Mouse (Mus musculus): ENCODE measurements around the gene E030018B13Rik. TPM values are rescaled to one million over a fixed set of nuclear protein-coding genes. Genes with fewer than 3 reads are reported as not detected.

Gene E030018B13Rik
- total and polyA plus RNA-seq, 3 experiments = 0.07 TPM; not detected in 2

DNA sequence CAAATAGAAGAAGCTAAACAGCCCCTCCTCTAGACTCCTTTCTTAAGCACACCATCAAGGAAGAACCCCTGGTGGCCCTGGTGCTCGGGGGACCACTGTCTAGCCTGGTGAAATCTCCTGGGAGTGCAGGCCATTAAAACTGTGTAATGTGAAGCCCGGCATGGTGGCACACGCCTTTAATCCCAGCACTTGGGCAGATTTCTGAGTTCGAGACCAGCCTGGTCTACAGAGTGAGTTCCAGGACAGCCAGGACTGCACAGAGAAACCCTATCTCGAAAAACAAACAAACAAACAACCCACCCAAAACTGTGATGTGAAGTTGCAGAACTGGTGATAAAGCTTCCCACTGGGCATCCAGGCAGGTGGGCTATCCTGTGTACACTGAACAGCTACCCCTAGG lies 47.0 kb downstream of the E030018B13Rik start:
- H3K9me3 ChIP-seq (replicated peaks; ENCODE audit: insufficient read depth, low read length) = no peaks in the 10 kb centered on the region
- no peak for DNase-seq (ENCODE audit: low read depth, low spot score)
- no peaks in the 10 kb centered on the region for H3K79me2 ChIP-seq (ENCODE audit: control insufficient read depth, insufficient read depth, low read length, poor library complexity)
- TF ChIP-seq POLR2AphosphoS5 (IDR thresholded peaks at IDR 0.05; ENCODE audit: borderline replicate concordance, low read depth, low read length) (no peak), MYC (IDR thresholded peaks at IDR 0.05; ENCODE audit: low read depth, low read length) (no peak), SIN3A (IDR thresholded peaks at IDR 0.05; ENCODE audit: low read length) (no peak), GATA1 (IDR thresholded peaks at IDR 0.05; ENCODE audit: low read depth, low read length) (no peak), RAD21 (IDR thresholded peaks at IDR 0.05; ENCODE audit: low read depth, low read length) (no peak)
- H3K36me3 ChIP-seq (ENCODE audit: control insufficient read depth in 1 of 2, insufficient read depth in 2 of 2, low read length in 2 of 2) = no peaks in the 10 kb centered on the region
- H3K9ac ChIP-seq (ENCODE audit: control insufficient read depth, low read depth, low read length, poor library complexity, severe bottlenecking) = no peak overlapping the region
- 0 out of 4 replicates have a peak, but pooled peaks cover 0 to 3% of the 10 kb centered on the region in 2 experiments for H3K4me1 ChIP-seq (ENCODE audit: control insufficient read depth in 1 of 2, insufficient read depth in 2 of 2, low read length in 2 of 2)
- no peaks in the 10 kb centered on the region for H3K27me3 ChIP-seq (ENCODE audit: control insufficient read depth in 1 of 2, insufficient read depth in 2 of 2, low read length in 2 of 2)
- H3K27ac ChIP-seq (ENCODE audit: control insufficient read depth, low read depth, low read length) = no peak overlapping the region
- no peak overlapping the region for H3K4me3 ChIP-seq (ENCODE audit: control insufficient read depth in 1 of 2, insufficient read depth in 1 of 2, low read depth in 2 of 2, low read length in 2 of 2)

GRCm38 (mm10) chr7:63964121-63964520 lies 47.5 kb downstream of the E030018B13Rik start:
- Histone ChIP-seq H3K27ac (ENCODE audit: control insufficient read depth, low read depth, low read length) (no peak overlapping the region), H3K4me1 (ENCODE audit: control insufficient read depth in 1 of 2, insufficient read depth in 2 of 2, low read length in 2 of 2) (0 out of 4 replicates have a peak, but pooled peaks cover 0 to 3% of the 10 kb centered on the region in 2 experiments), H3K27me3 (ENCODE audit: control insufficient read depth in 1 of 2, insufficient read depth in 2 of 2, low read length in 2 of 2) (no peaks in the 10 kb centered on the region), H3K79me2 (ENCODE audit: control insufficient read depth, insufficient read depth, low read length, poor library complexity) (no peaks in the 10 kb centered on the region), H3K4me3 (ENCODE audit: control insufficient read depth in 1 of 2, insufficient read depth in 1 of 2, low read depth in 2 of 2, low read length in 2 of 2) (no peak overlapping the region), H3K9me3 (replicated peaks; ENCODE audit: insufficient read depth, low read length) (no peaks in the 10 kb centered on the region), H3K9ac (ENCODE audit: control insufficient read depth, low read depth, low read length, poor library complexity, severe bottlenecking) (no peak overlapping the region), H3K36me3 (ENCODE audit: control insufficient read depth in 1 of 2, insufficient read depth in 2 of 2, low read length in 2 of 2) (no peaks in the 10 kb centered on the region)
- TF ChIP-seq SMC3 (IDR thresholded peaks at IDR 0.05; ENCODE audit: low read depth, low read length) = peak; percentile 18; the same call in 1 of the 2 replicates
- TF ChIP-seq ETS1 (IDR thresholded peaks at IDR 0.05; ENCODE audit: low read depth, low read length) = no peak
- DNase-seq (ENCODE audit: low read depth, low spot score) = no peak

- 0 out of 4 replicates have a peak, but pooled peaks cover 0 to 3% of the 10 kb centered on the region in 2 experiments for H3K4me1 ChIP-seq (ENCODE audit: control insufficient read depth in 1 of 2, insufficient read depth in 2 of 2, low read length in 2 of 2)
These were observed 48.5 kb downstream of the E030018B13Rik start for GRCm38 (mm10) chr7:63965135-63965534.

More at GRCm38 (mm10) chr7:63965135-63965534, 48.5 kb downstream of the E030018B13Rik start:
- Histone ChIP-seq H3K9ac (ENCODE audit: control insufficient read depth, low read depth, low read length, poor library complexity, severe bottlenecking) (no peak overlapping the region), H3K79me2 (ENCODE audit: control insufficient read depth, insufficient read depth, low read length, poor library complexity) (no peaks in the 10 kb centered on the region), H3K27ac (ENCODE audit: control insufficient read depth, low read depth, low read length) (no peak overlapping the region), H3K9me3 (replicated peaks; ENCODE audit: insufficient read depth, low read length) (no peaks in the 10 kb centered on the region), H3K36me3 (ENCODE audit: control insufficient read depth in 1 of 2, insufficient read depth in 2 of 2, low read length in 2 of 2) (no peaks in the 10 kb centered on the region), H3K4me3 (ENCODE audit: control insufficient read depth in 1 of 2, insufficient read depth in 1 of 2, low read depth in 2 of 2, low read length in 2 of 2) (no peak overlapping the region), H3K27me3 (ENCODE audit: control insufficient read depth in 1 of 2, insufficient read depth in 2 of 2, low read length in 2 of 2) (no peaks in the 10 kb centered on the region)
- TF ChIP-seq SMC3 (IDR thresholded peaks at IDR 0.05; ENCODE audit: low read depth, low read length) = no peak
- no peak for TF ChIP-seq TBP (IDR thresholded peaks at IDR 0.05; ENCODE audit: low read depth, low read length)
- TF ChIP-seq USF1 (IDR thresholded peaks at IDR 0.05; ENCODE audit: low read depth, low read length) = peak; percentile 77
- no peak for TF ChIP-seq JUND (IDR thresholded peaks at IDR 0.05; ENCODE audit: low read depth, low read length)
- TF ChIP-seq NRF1 (IDR thresholded peaks at IDR 0.05; ENCODE audit: insufficient read depth, low read depth, low read length, poor library complexity, severe bottlenecking) = no peak
- DNase-seq (ENCODE audit: low read depth, low spot score) = no peak

Data from MEL (cell line).